Mouse (Mus musculus) embryo, embryonic 11 days (tissue): ENCODE measurements around the gene Ephb2.

Experiments
- DNase-seq: peaks from one replicate; pipeline ENCODE4 v3.0.0-alpha.2; 2015

Ephb2 gene

DNA sequence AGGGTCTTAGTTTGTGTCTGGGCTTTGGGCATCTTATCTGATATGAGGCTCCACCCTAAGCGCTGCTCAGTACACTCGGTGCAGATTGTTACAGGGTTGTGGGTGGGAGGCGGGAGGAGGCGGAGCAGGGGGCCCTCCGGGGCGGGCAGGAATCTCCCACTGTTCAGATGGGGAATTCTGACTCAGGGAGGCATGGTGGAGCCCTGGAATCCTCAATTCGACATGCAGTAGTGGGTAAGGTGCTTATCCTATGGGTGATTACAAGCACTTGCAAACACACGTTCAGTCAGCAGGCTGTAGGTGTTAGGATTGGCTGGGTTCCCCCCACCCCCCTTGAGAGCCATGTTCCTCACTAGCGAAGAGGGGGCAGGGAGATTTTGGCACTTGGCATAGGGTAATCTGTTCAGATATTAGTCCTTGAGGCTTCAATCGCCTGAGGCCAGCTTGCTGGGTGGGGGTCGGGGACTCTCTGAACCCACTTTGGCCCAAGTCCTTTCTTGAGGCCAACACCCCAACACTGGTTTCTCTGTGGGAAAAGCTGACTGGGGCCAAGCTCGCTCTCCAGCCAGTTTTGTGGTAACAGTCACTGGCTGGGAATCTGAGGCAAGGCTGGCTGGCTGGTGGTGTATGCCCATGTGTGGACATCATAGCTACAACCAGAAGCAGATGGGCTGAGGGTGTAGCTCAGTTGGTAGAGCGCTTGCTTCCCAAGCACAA lies 186.2 kb downstream of the Ephb2 start:
- DNase-seq, result no peak

DNA sequence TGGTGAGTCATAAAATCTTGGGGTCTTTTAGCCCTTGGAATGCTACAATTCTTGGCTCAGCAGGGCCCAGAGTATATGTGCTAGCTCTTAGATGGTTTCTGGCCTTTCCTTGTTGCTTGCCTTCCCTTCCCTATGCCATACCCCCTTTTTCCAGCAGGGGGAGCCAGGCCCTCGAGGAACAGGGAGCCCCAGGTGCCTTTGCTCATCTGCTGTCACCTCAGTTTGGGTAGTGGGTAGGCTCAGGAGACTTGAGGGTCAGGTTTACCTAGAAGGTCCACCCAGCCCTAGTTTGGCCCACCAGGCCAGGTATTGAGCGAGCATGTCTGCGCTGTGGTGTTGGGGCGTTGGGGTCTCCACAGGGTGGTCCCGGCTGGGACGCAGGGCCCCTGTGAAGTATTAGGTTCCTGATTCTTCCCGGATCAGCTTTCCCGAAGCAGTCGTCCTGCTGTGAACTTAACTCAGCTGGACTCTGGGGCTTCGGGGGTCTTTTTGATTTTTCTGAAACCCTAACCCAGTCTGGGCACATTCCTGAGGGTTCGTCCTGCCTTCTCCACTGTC lies 186.8 kb downstream of the Ephb2 start:
- DNase-seq, result peak; percentile 79

DNA sequence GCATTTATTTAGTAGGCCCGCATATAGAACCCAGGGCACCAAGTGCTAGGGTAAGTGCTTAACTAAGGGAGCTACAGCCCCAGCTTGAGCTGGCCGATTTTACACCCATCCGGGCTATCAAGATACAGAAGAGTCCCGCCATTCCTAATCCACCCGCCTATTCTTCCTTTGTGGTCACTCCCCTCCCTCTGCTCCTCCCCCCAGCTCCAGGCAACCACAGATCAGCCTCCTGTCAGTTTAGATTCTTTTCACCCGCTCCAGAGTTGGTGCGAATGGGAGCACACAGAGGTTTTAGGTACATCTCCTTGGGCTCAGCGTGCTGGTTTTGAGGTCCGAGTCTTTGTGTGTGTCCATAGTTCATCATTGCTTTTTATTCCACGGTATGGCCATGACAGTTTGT lies 196.9 kb downstream of the Ephb2 start:
- DNase-seq, result peak; percentile 72

DNA sequence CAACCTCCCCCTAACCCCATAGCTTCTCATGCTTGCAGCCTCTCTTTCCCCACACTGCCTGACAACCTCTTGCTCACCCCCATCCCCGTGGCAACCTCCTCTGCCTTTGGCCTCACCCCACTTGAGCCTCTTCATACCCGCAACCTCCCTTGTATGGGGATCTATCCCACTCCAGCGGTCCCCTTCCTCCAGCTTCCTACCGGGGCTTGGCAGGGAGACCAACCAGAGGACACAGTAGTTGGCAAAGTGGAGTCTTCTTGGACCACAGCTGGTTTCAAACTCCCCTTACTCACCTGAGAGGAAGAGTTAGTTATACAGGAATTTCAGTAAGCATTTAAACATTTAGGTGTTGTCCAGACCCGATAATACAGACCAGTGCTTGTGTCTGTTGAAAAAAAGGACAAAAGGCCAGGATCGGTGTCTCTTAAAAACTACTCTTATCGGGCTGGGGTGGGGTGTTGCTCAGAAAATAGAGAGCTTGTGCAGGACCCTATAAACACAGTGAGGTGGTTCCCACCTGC lies 197.5 kb downstream of the Ephb2 start:
- DNase-seq, result no peak

DNA sequence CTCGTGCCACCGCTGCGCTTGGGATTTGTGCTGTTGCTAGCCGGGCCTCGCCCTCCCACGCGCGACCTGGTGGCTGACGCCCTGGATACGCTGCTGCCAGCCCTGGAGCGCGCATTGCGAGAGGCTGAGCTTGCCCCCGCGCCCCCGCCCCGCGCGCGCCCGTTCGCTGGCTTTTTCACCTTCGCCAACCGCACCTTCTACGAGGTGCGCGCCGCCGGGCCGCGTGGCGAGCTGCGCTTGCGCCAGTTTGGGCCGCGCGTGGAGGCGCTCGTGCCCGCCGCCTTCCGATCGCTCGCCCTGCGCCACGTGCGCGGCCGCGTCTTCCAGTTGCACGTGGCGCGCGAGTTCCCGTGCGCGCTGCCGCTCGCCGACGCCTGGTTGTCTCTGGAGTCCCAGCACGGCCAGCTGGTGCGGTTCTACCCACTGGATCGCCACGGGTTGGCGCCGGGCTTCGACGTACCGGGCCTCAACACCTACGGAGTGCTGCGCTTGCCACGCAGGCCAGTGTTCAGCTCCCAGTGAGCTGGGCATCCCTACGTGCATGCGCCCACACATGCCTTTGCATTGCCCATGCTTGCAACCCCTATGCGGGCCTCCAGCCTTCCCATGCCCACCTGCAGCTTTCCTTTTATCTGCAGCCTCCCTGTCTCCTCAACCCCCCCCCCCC lies 198.1 kb downstream of the Ephb2 start:
- DNase-seq, result peak; percentile 77

DNA sequence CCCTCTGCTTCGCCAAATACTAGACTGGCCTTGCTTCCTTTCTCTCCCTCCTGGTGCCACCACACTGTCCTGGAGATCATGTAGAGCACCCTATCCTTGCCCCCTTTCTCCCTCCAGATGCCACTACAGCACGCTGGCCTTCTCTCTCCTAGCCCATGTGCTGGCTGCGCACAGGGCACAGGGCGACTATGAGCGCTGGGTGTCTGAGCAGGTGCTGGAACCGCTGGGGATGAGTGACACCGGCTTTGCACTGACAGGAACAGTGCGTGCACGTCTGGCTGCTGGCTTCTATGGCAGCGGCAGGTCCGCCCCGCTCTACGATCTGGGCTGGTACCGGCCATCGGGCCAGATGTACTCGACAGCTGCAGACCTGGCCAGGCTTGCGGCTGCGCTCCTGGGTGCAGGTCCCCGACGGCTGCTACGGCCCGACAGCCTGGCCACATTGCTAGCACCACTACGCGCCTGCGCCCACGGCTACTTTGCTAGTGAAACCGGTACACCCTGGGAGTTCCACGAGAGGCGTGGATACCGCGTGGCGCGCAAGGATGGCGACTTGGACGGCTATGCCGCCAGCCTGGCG lies 198.7 kb downstream of the Ephb2 start:
- no peak for DNase-seq

DNA sequence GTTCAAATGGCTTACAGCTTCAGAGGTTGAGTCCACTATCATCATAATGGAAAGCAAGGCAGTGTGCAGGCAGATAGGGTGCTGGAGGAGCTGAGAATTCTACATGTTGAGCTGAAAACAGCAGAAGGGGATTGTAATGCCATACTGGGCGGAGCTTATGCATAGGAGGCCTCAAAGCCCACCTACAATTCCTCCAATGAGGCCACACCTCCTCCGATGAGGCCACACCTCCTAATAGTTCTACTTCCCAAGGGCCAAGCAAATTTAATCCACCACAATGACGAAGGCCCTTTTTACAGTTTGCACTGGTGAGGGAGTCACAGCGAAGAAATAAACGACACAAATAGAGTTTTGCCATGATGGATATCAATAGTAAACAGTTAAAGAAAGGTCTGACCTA lies 199.3 kb downstream of the Ephb2 start:
- DNase-seq, result no peak

DNA sequence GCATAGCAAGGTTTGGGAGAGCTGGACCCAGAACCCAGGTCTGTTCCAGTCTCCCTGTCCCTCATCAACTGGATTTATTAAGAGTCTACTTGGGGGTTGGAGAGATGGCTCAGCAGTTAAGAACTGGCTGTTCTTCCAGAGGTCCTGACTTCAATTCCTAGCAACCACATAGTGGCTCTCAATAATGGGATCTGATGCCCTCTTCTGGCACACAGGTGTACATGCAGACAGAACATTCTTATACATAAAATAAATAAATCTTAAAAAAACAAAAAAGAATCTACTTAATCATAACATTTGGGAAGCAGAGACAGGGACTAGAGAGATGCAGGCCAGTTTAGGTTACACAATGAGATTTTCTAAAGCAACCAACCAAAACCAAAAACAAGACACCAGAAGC lies 199.8 kb downstream of the Ephb2 start:
- DNase-seq, result no peak

DNA sequence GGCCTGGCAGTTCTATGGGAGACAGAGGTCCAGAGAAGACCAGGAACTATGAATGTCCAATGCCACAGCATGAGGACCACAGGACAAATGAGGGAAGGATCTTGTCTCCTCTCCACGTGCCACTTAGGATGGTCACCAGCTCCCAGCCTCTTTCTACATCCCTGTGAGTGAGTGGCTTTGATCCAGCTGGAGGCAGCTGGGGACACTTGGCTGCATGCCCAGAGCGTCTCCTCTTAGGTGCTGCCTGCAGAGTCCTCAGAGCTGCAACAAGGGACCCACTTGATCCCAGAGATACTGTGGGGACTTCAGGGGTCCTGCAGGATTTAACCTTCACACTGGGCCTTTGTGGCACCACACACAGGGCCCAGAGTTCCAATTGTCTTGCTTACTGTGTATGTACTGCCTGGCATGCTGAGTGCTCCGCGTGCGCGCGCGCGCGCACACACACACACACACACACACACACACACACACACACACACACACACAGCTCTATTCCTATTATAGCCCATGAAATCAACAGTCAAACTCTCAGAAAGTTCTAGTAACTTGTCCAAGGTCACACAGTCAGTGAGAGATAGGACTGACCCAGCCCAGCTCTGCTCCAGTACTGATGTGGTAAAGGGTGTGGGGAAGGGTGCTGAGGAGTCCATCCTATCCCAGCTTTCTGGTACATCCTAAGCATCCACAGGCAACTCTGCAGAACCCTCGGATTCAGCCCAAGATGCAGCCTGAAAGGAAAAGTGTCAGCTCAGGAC lies 204.4 kb downstream of the Ephb2 start:
- DNase-seq, result no peak

DNA sequence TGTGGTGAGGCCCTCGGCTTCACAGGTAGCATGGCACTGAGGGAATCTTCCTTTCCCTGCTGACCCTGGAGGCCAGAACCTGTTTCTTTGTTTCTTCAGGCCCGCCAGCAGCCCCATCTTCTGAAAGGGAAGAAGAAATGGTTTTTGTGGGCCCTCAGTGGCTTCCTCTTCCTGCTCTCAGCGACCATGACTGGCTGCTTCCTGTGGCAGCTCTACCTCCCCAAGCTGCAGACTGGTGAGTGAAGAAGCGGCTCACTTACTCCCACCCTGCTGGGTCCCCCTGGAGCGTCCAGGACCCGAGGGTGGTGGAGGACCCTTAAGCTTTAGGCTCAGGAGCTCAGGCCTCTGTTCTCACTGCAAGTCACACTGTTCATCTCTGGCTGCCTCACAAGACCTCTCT lies 209.2 kb downstream of the Ephb2 start:
- no peak for DNase-seq

DNA sequence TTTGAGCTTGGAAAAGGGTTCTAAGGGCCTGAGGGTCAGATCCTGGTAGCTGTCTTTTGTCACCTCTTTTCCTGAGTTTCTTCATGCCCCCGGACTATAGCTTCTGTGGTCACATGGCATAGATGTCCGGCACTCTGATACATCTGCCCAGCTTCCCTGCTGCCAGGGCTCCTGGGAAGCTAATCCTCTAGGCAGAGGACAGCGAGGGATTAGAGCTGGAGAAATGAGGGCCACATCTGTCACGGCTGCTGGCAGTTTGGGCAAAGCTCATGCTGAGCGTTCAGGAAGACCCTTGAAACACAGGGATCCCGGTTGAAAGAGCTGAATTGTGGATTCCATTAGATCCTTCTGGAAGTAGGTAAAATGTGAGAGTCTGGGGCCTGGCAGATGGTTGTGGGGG lies 213.4 kb downstream of the Ephb2 start, which contains the start of gene Lactbl1:
TSS of gene Lactbl1 (plus strand) at position 234 of the 400 bp plus-strand sequence.
- no peak for DNase-seq

DNA sequence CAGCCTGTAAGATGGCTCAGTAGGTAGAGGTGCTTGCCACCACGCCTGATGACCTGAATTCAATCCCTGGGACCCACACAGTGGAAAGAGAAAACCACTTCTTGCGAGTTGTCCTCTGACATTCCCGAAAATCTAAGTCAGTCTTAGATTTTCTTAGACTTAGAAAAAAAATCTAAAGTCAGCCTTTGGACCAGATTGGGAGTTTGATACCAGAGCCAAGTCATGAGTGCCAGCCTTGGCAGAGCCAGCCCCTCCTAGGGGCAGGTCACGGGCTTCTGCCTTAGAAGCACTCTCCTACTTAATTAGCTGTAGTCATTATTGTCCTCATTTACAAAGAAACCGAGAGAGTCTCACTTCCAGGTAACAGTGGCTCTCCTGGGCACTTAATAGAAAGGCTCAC lies 213.8 kb downstream of the Ephb2 start:
- DNase-seq, result no peak

DNA sequence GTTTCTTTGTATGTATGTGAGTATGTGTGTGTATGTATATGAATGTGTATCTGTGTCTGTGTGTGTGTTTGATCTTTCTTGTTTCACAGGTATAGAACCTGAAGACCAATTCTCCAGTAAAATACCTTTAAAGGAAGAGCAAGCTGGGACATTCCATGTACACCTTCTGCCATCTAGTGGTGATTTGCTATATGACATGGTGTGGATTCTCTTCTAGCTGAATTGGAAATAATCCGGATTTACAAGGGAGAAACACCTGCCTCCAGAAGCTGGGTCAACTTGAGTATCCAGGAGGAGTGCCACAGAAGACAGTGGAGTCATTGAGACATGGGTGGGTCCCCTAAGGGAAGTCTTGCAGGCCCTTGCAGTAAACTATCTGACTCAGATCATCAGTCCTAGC lies 214.5 kb downstream of the Ephb2 start:
- peak; percentile 74 for DNase-seq

DNA sequence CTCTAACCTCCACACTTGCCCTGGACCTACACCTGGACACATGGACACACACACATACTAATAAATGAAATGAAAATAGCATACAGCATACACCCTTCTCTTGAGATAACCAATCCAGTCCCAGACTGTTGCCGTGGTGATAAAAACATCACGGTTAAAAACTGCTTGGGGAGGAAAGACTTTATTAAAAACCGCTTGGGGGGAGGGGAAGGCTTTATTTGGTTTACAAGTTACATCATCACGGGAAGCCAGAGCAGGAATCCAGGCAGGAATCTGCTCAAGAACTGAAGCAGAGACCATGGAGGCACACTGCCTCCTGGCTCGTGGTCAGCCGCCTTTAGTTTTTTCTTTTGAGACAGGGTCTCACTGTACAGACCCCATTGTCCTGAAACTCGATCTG lies 222.1 kb downstream of the Ephb2 start:
- DNase-seq, result no peak

DNA sequence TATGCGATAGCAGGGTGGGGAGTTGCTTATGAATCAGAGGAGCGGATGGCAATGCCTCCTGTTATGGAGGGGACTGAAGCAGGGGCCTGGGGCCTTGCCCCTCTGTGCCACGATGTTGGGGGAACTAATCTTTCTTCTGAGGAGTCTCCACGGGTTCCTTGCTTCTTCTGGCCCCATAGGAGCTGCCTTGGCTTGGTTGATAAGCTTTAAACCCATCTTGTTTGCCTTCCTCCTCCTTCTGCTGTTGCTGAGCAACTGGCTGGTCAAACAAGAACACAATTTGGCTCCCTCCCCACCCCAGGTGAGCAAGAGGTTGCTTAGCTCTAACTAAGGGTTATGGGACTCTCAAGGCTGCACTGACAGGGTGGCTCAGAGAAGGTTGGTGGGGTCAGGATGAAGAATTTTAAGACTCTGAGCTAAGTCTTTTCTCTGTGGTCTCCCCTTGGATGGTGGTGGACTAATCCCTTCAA lies 225.4 kb downstream of the Ephb2 start, which contains the start of gene Tex46:
TSS of gene Tex46 (plus strand) at position 51 of the 470 bp plus-strand sequence.
- no peak for DNase-seq

DNA sequence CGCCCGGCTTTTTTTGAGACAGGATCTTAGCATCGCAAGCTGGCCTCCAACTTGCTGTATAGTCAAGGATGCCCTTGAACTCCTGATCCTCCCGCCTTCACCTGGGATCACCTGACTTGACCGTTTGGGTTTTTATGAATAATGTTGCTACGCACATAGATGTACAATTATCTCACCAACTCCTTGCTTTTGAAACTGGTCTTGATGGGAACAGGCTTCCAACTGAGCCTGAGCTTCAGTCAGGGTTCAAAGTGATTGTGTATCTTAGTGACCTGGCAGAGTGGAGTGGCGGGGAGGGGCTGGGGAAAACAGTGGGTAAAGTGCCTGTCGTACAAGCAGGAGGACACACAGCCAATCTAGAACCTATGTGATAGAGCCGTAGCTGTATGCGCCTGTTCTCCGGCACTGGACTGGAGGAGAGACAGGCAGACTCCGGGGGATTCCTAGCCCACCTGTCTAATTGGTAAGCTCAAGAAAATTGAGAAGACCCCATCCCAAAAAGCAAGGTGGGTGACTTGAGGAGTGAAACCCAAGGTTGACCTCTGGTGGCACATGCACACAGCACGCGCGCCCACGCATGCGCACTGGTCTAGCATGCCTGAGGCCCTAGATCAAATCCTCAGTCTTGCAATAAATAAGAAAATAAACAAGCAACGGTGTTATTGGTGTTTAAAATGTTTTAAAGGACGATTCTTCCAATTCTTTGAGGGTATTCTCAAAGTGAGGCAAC lies 229.9 kb downstream of the Ephb2 start:
- DNase-seq, result no peak

DNA sequence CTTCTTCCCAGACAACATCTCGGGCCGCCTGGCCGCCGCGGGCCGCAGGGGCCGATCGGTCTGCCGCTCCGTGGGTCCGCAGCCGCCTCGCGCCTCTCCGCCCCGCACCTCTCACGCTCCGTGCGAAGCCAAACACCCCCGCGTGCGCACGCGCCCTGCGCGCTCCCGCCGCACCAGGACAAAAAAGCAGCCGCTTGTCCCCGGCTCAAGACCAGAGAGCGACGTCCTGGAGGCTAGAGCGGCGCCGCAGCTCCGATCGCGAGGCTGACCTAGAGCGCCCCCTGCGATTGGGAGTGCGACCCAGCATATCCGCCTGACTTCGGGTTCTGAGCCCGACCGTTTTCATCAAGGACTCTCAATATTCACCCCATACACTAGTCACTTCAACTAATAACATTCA lies 233.2 kb downstream of the Ephb2 start, which contains the start of gene Kdm1a:
TSS of gene Kdm1a (minus strand) at position 156 of the 400 bp plus-strand sequence.
- DNase-seq, result peak; percentile 97

DNA sequence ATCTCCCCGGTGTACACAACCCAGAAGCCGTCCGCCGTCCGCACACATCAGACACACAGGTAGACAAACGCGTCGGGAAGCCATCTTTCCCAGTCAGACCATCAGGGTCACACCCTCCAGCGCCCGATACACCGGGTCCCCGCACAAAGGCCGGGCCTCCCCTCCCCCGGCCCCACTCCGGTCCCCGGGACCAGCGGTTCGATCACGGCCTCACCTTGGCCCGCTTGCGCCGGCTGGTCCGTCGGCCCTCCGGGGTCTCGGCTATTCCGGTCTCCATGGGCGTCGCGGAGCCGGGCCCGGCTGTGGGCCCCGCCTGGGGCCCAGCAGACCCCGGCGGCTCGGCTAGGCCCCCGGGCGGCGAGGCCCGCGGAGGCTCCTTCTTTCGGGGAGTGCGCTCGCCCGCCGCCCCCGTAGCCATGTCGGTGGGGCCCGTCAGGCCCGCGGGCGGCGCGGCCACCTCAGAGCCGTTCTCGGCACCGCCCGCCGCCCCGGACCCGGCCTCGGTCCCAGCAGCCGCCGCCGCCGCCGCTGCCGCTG lies 233.7 kb downstream of the Ephb2 start:
- peak; percentile 70 for DNase-seq

DNA sequence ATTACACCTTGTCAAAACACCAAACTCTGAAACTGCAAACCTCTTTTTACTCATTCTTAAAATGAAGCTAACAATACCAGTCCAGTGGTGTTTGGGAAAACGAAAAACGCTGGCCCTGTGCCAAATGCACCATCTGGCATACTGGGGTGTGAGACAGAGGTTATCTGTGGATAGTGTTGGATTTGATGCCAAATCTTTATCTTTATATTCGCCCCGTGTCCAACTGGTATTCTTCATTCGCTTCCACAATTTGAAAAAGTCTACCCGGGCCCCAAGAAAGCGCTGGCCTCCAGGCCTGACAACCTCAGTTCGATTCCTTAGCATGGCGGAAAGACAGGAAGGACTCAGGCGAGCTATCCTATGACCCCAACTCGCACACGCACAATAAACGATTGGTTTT lies 234.3 kb downstream of the Ephb2 start:
- peak; percentile 44 for DNase-seq

DNA sequence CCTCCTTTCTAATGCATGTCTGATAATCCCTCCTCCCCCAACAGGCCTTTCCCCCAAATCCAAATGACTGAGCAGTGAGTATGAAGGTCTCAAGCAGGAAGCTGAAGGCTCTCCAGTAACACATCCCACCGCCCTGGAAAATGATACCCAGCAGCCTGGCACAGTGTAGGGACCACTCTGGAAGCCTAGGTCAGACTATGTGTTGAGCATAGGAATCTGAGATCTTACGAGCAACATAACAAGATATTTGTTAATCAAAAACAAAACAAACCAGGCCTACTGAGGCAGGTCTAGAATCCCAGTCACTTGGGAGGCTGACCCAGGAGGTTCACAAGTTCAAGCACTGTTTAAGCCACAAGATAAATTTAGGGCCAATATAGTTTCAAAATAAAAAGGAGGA lies 235.3 kb downstream of the Ephb2 start:
- DNase-seq, result no peak

DNA sequence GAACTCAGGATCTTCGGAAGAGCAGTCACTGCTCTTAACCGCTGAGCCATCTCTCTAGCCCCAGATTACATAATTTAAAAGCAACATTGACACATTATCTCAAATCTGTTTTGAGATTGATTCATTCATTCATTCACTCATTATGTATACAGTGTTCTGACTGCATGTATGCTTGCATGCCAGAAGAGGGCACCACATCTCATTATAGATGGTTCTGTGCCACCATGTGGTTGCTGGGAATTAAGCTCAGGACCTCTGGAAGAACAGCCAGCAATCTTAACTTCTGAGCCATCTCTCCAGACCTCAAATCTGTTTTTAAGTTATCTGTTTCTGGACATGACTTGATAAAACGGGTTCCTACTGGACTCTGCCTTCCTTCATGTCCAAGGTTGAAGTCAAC lies 235.9 kb downstream of the Ephb2 start:
- DNase-seq, result no peak
